Mouse (Mus musculus) heart, adult 2 months (tissue): ENCODE results near the gene Abcg1.

Experiments used
- CTCF ChIP-seq: fragments of 200-600 bp; IDR thresholded peaks from 2 replicates; pipeline ENCODE4 v1.8.1; 2022; ENCODE audit warnings: antibody characterized with exemption, mild to moderate bottlenecking, moderate library complexity
- EP300 ChIP-seq: fragments of 200-500 bp; IDR thresholded peaks from 2 replicates; pipeline ENCODE4 v1.6.1; 2011; ENCODE audit warnings: low read depth, low read length, control low read depth; ENCODE audit not compliant: insufficient read depth
- POLR2A ChIP-seq: fragments of 200-500 bp; IDR thresholded peaks from 2 replicates; pipeline ENCODE4 v1.6.1; 2011; ENCODE audit warnings: mild to moderate bottlenecking, low read depth, low read length, control low read depth; ENCODE audit not compliant: insufficient read depth

DNA sequence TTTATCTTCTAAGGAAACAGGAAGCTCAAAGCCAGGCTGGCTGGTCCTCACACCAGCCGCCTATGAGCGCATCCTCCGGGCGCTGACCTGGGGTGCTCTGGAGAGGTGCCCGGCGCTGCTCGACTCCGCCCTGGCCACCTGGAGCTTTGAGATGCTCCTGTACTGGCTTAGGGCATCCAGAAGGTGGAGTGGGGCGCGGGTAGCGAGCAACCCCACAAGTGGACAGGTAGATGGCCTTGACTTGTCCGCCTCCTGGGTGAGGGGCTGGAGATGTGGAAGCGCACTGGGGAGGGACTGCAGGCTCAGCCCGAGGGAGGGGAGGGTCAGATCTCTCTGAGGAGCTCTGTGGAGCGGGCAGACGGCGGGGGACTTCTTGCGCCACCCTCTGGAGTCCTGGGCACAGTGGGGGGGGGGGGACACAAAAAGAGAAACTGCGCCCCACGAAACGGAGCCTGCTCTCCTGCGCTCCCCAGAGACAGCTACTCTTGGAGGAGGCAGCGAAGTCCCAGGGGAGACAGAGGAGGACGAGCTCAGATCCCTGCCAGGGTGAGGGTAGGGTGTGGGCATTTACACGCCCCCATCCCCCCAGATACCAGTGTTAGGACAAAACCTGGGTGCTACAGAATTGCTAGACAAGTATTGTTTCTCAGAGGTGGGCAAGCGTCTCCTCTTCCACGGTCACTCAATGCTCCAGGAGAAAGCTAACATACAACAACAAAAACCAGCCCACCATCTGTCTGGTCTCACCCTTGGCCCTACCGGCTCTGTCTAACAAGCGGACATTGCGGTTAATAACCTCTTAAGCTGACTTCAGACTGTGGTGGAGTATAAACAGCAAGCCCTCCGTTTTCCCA is 643 bp downstream of the Abcg1 start:
- TF ChIP-seq CTCF = peak; percentile 10; the same call in 1 of the 2 replicates
- TF ChIP-seq EP300 = no peak
- TF ChIP-seq POLR2A = no peak
